Mouse (Mus musculus): ENCODE results near the gene Dner. TPM values are rescaled to one million over a fixed set of nuclear protein-coding genes. Genes with fewer than 3 reads are reported as not detected.

The Dner gene
- polyA plus RNA-seq, 1 experiment: not detected

- TF ChIP-seq GATA1 (IDR thresholded peaks at IDR 0.05; ENCODE audit: low read length) (no peak), TAL1 (IDR thresholded peaks at IDR 0.05; ENCODE audit: low read length) (no peak)
- Histone ChIP-seq H3K27me3 (ENCODE audit: control insufficient read depth) (peaks cover 7% of the 10 kb centered on the region; the same call in 1 of the 2 replicates), H3K9me3 (ENCODE audit: control insufficient read depth, low read length) (no peaks in the 10 kb centered on the region), H3K4me1 (ENCODE audit: control insufficient read depth) (no peaks in the 10 kb centered on the region), H3K36me3 (ENCODE audit: control insufficient read depth) (no peaks in the 10 kb centered on the region), H3K4me3 (replicated peaks) (no peak overlapping the region)
These were observed 14.1 kb upstream of the Dner start for GRCm38 (mm10) chr1:84709810-84710785.

GRCm38 (mm10) chr1:84709406-84709805, 13.4 kb upstream of the Dner start:
- H3K4me1 ChIP-seq (ENCODE audit: control insufficient read depth): no peaks in the 10 kb centered on the region
- no peak overlapping the region for H3K4me3 ChIP-seq (replicated peaks)
- TF ChIP-seq GATA1 (IDR thresholded peaks at IDR 0.05; ENCODE audit: low read length) (no peak), TAL1 (IDR thresholded peaks at IDR 0.05; ENCODE audit: low read length) (no peak)
- no peaks in the 10 kb centered on the region for H3K9me3 ChIP-seq (ENCODE audit: control insufficient read depth, low read length)
- H3K36me3 ChIP-seq (ENCODE audit: control insufficient read depth): no peaks in the 10 kb centered on the region
- H3K27me3 ChIP-seq (ENCODE audit: control insufficient read depth): peaks cover 7% of the 10 kb centered on the region; the same call in 1 of the 2 replicates

GRCm38 (mm10) chr1:84700254-84700653, 4.2 kb upstream of the Dner start:
- H3K4me3 ChIP-seq (replicated peaks): no peak overlapping the region
- H3K9me3 ChIP-seq (ENCODE audit: control insufficient read depth, low read length): no peaks in the 10 kb centered on the region
- peaks cover 17% of the 10 kb centered on the region for H3K27me3 ChIP-seq (ENCODE audit: control insufficient read depth)
- peaks cover 2% of the 10 kb centered on the region for H3K4me1 ChIP-seq (ENCODE audit: control insufficient read depth)
- no peaks in the 10 kb centered on the region for H3K36me3 ChIP-seq (ENCODE audit: control insufficient read depth)
- no peak for TF ChIP-seq TAL1 (IDR thresholded peaks at IDR 0.05; ENCODE audit: low read length)
- no peak for TF ChIP-seq GATA1 (IDR thresholded peaks at IDR 0.05; ENCODE audit: low read length)

GRCm38 (mm10) chr1:84697136-84697535, 1.1 kb upstream of the Dner start:
- peaks cover 25% of the 10 kb centered on the region for H3K27me3 ChIP-seq (ENCODE audit: control insufficient read depth)
- H3K9me3 ChIP-seq (ENCODE audit: control insufficient read depth, low read length): no peaks in the 10 kb centered on the region
- H3K4me3 ChIP-seq (replicated peaks): no peak overlapping the region
- TF ChIP-seq GATA1 (IDR thresholded peaks at IDR 0.05; ENCODE audit: low read length) (no peak), TAL1 (IDR thresholded peaks at IDR 0.05; ENCODE audit: low read length) (no peak)
- H3K36me3 ChIP-seq (ENCODE audit: control insufficient read depth): no peaks in the 10 kb centered on the region
- H3K4me1 ChIP-seq (ENCODE audit: control insufficient read depth): peaks cover 2% of the 10 kb centered on the region

- H3K4me3 ChIP-seq (replicated peaks): no peak overlapping the region
- TF ChIP-seq TAL1 (IDR thresholded peaks at IDR 0.05; ENCODE audit: low read length): no peak
- no peak for TF ChIP-seq GATA1 (IDR thresholded peaks at IDR 0.05; ENCODE audit: low read length)
- H3K36me3 ChIP-seq (ENCODE audit: control insufficient read depth): no peaks in the 10 kb centered on the region
- H3K9me3 ChIP-seq (ENCODE audit: control insufficient read depth, low read length): no peaks in the 10 kb centered on the region
- peaks cover 2% of the 10 kb centered on the region for H3K4me1 ChIP-seq (ENCODE audit: control insufficient read depth)
- H3K27me3 ChIP-seq (ENCODE audit: control insufficient read depth): peaks cover 25% of the 10 kb centered on the region
These were observed 1.1 kb downstream of the Dner start for GRCm38 (mm10) chr1:84694688-84695474.

- no peak for TF ChIP-seq TAL1 (IDR thresholded peaks at IDR 0.05; ENCODE audit: low read length)
- TF ChIP-seq GATA1 (IDR thresholded peaks at IDR 0.05; ENCODE audit: low read length): no peak
- H3K4me3 ChIP-seq (replicated peaks): no peak overlapping the region
- 0 out of 2 replicates have a peak, but pooled peaks cover 7% of the 10 kb centered on the region for H3K9me3 ChIP-seq (ENCODE audit: control insufficient read depth, low read length)
These were observed 18.1 kb downstream of the Dner start for GRCm38 (mm10) chr1:84677910-84678309.

GRCm38 (mm10) chr1:84668100-84668846, 27.7 kb downstream of the Dner start:
- TF ChIP-seq GATA1 (IDR thresholded peaks at IDR 0.05; ENCODE audit: low read length) (no peak), TAL1 (IDR thresholded peaks at IDR 0.05; ENCODE audit: low read length) (no peak)
- Histone ChIP-seq H3K36me3 (ENCODE audit: control insufficient read depth) (no peaks in the 10 kb centered on the region), H3K9me3 (ENCODE audit: control insufficient read depth, low read length) (peaks cover 3% of the 10 kb centered on the region; the same call in 1 of the 2 replicates), H3K27me3 (ENCODE audit: control insufficient read depth) (no peaks in the 10 kb centered on the region), H3K4me1 (ENCODE audit: control insufficient read depth) (no peaks in the 10 kb centered on the region), H3K4me3 (replicated peaks) (no peak overlapping the region)

More at GRCm38 (mm10) chr1:84677910-84678309, 18.1 kb downstream of the Dner start:
- Histone ChIP-seq H3K4me1 (ENCODE audit: control insufficient read depth) (no peaks in the 10 kb centered on the region), H3K27me3 (ENCODE audit: control insufficient read depth) (no peaks in the 10 kb centered on the region), H3K36me3 (ENCODE audit: control insufficient read depth) (no peaks in the 10 kb centered on the region)

GRCm38 (mm10) chr1:84667660-84668059, 28.4 kb downstream of the Dner start:
- Histone ChIP-seq H3K4me3 (replicated peaks) (no peak overlapping the region), H3K9me3 (ENCODE audit: control insufficient read depth, low read length) (peaks cover 3% of the 10 kb centered on the region; the same call in 1 of the 2 replicates), H3K27me3 (ENCODE audit: control insufficient read depth) (no peaks in the 10 kb centered on the region), H3K4me1 (ENCODE audit: control insufficient read depth) (no peaks in the 10 kb centered on the region), H3K36me3 (ENCODE audit: control insufficient read depth) (no peaks in the 10 kb centered on the region)
- TF ChIP-seq TAL1 (IDR thresholded peaks at IDR 0.05; ENCODE audit: low read length) (no peak), GATA1 (IDR thresholded peaks at IDR 0.05; ENCODE audit: low read length) (no peak)

Measured in erythroblast, embryonic 14.5 days (primary cell).